Mouse (Mus musculus): ENCODE measurements around the gene Arhgap6.

GRCm38 (mm10) chrX:169107372-169107771 is 312.5 kb downstream of the Arhgap6 start:
- TF ChIP-seq CTCF (IDR thresholded peaks at IDR 0.05; ENCODE audit: low read depth), result no peak
- no peak for TF ChIP-seq EP300 (IDR thresholded peaks at IDR 0.05; ENCODE audit: low read depth)
